Mouse (Mus musculus) hindbrain, embryonic 14.5 days (tissue): ENCODE data around the gene Aggf1. TPM values are rescaled to one million over a fixed set of nuclear protein-coding genes. Genes with fewer than 3 reads are reported as not detected.
A peak's percentile ranks its signal among the peaks of the same experiment; 100 is the strongest.

ENCODE experiments used
- ATAC-seq: fragments of 200-750 bp; cut with Nextera tagmentation; 2 replicates; pipeline ENCODE4 v1.8.0; 2017; ENCODE audit warnings: moderate number of reproducible peaks, mild to moderate bottlenecking, moderate TSS enrichment, moderate library complexity; ENCODE audit not compliant: low FRiP score
- DNase-seq: peaks from one replicate; pipeline ENCODE4 v3.0.0-alpha.2; 2015; ENCODE audit warnings: low spot score
- H3K27ac ChIP-seq: fragments of 300-500 bp; sonication (generic); 2 replicates; pipeline ENCODE4 v1.5.1; 2014; ENCODE audit warnings: mild to moderate bottlenecking, moderate library complexity
- H3K27me3 ChIP-seq: fragments of 300-500 bp; sonication (generic); 2 replicates; pipeline ENCODE4 v1.6.1; 2014; ENCODE audit warnings: mild to moderate bottlenecking, low read length, mixed read lengths; ENCODE audit not compliant: control insufficient read depth, insufficient read depth
- H3K36me3 ChIP-seq: fragments of 300-500 bp; sonication (generic); replicated peaks from 2 replicates; pipeline ENCODE4 v1.6.1; 2014; ENCODE audit not compliant: control insufficient read depth, insufficient read depth
- H3K4me1 ChIP-seq: fragments of 300-500 bp; sonication (generic); replicated peaks from 2 replicates; pipeline ENCODE4 v1.6.1; 2014; ENCODE audit warnings: antibody characterized with exemption, low read length, mixed read lengths; ENCODE audit not compliant: control insufficient read depth, insufficient read depth
- H3K4me2 ChIP-seq: fragments of 300-500 bp; sonication (generic); replicated peaks from 2 replicates; pipeline ENCODE4 v1.6.1; 2014; ENCODE audit warnings: mild to moderate bottlenecking, moderate library complexity
- H3K4me3 ChIP-seq: fragments of 300-500 bp; sonication (generic); replicated peaks from 2 replicates; pipeline ENCODE4 v1.5.1; 2014; ENCODE audit warnings: mild to moderate bottlenecking, low read length
- H3K9ac ChIP-seq: fragments of 300-500 bp; sonication (generic); 2 replicates; pipeline ENCODE4 v1.6.1; 2014
- H3K9me3 ChIP-seq: fragments of 300-500 bp; sonication (generic); 2 replicates; pipeline ENCODE4 v1.6.1; 2016; ENCODE audit warnings: low read length; ENCODE audit not compliant: control insufficient read depth
- WGBS: fragments of 180-500 bp; shearing (Covaris S2); extraction: QIAGEN DNeasy Blood & Tissue Kit; methylation state at CpG from one replicate; pipeline ENCODE4 v1.1.7; 2014; 5-methylcytosine and 5-hydroxymethylcytosine counted together
- polyA plus RNA-seq: library from polyadenylated mRNA; unstranded; fragments of >200 nt; fragmentation: Nextera tagmentation; extraction: Ambion mirVana; gene quantifications from 2 replicates; pipeline ENCODE4 v1.2.1, GENCODE M21; 2014

The Aggf1 gene
- 34.6 and 41.7 TPM in 2 replicates for polyA plus RNA-seq

DNA sequence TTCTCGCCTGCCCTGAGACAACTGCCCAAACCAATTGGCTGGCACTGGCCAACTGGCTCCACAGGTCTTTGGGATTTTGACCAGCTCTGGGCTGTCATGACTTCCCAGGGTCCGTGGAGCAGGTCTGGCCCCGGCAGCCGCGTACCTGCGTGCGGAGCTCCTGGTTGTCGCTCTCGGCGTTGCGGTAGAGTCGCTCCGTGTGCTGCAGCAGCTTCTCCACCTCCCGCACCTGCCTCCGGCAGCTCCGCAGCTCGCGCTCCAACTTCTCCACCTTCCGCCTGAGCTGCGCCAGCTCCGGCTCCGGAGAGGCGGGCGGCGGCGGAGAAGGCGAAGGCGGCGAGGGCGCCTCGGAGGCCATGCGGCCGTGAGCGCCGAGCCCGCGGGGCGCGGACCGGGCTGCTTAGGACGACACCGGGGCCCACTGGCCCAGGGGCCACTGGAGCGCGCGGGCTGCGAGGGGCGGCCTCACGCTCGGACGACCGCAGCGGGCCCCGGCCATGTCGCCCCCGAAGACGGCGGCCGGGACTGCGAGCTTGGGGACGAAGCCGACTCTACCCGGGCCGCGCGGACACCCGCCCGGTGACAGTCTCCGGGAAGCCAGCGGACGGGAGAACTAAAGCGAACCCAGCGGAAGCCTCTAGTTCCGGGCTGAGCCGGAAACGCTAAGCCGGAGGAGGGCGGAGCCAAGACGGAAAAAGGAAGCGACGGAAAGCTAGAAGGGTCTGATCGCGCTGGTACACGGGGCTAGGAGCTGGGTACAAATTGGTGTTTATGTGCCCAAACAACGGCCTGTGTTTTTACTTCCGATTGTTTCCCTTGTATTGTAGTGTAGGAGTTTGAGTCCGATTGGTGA is at the start of gene Aggf1:
TSS of gene Aggf1 (minus strand) at position 652 of the 853 bp plus-strand sequence.
- Histone ChIP-seq H3K27me3 (no peaks in the 10 kb centered on the region), H3K9ac (peak within 1 kb of the TSS; percentile 86), H3K9me3 (no peaks in the 10 kb centered on the region), H3K4me3 (peak within 1 kb of the TSS; percentile 100), H3K36me3 (peaks cover 18% of the 10 kb centered on the region), H3K4me2 (peak within 1 kb of the TSS; percentile 93), H3K4me1 (peaks cover 13% of the 10 kb centered on the region), H3K27ac (peak within 1 kb of the TSS; percentile 52)
- WGBS, result under 1% methylated on average over 82 of the region's 86 CpGs
- ATAC-seq (peak; percentile 98), DNase-seq (peak; percentile 94)

DNA sequence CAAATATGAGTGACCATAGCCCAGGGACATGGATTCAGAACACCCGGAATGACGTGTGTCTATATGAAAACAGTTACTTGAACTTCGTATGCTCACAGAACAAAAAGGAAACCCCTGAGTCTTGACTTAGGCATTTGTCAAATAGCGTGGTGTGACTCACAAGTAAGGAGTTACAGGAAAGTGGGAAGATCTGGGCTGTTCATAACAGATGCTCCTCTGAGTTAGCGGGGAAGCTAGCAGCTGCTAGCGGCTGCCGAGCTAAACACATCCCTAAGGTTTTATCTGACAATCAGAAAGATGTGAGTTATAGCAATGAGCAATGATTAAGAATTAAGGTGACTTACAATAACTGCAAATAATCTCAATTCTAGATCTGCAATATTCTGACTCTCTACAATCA is 49.8 kb upstream of the Aggf1 start:
- H3K27me3 ChIP-seq, result no peaks in the 10 kb centered on the region
- H3K9me3 ChIP-seq, result no peaks in the 10 kb centered on the region
- 80% methylated on average over 7 of the region's 7 CpGs for WGBS
- H3K4me1 ChIP-seq, result no peaks in the 10 kb centered on the region
- no peak for DNase-seq
- no peak overlapping the region for H3K9ac ChIP-seq
- no peaks in the 10 kb centered on the region for H3K36me3 ChIP-seq
- ATAC-seq, result no peak
- no peak overlapping the region for H3K27ac ChIP-seq
- no peak overlapping the region for H3K4me2 ChIP-seq
- H3K4me3 ChIP-seq, result no peak overlapping the region

DNA sequence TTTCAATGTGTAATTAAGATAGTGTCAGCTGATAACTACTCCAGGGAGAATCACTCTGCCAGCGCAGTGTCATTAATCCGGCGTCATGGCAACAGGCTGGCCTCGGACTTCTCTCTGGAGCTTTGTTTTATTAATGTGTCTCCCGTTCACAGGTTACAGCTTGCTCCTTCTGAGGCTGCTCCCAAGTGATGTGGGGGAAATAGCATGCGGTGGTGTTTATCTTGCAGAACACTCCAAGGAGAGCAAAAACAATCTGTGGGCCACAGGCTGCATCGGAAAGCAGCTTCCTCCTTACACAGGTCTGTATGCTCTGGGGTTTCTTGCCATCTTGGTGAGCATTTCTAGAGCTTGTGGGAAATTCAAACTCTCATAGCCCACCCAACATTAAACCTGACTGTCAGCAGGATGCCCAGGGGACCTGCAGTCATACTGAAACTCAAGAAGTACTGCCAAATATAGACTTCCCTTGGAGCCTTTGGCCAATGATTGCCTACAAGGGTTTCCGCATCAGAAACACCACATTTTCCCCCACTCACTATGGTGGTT is 44.1 kb upstream of the Aggf1 start:
- H3K27me3 ChIP-seq, result no peaks in the 10 kb centered on the region
- DNase-seq (peak; percentile 67), ATAC-seq (peak; percentile 90)
- H3K9ac ChIP-seq, result no peak overlapping the region
- 13% methylated on average over 8 of the region's 8 CpGs for WGBS
- H3K9me3 ChIP-seq, result no peaks in the 10 kb centered on the region
- no peaks in the 10 kb centered on the region for H3K36me3 ChIP-seq
- peak overlapping the region; percentile 83 for H3K27ac ChIP-seq
- peak overlapping the region; percentile 36 for H3K4me2 ChIP-seq
- H3K4me3 ChIP-seq, result no peak overlapping the region
- peaks cover 13% of the 10 kb centered on the region for H3K4me1 ChIP-seq

DNA sequence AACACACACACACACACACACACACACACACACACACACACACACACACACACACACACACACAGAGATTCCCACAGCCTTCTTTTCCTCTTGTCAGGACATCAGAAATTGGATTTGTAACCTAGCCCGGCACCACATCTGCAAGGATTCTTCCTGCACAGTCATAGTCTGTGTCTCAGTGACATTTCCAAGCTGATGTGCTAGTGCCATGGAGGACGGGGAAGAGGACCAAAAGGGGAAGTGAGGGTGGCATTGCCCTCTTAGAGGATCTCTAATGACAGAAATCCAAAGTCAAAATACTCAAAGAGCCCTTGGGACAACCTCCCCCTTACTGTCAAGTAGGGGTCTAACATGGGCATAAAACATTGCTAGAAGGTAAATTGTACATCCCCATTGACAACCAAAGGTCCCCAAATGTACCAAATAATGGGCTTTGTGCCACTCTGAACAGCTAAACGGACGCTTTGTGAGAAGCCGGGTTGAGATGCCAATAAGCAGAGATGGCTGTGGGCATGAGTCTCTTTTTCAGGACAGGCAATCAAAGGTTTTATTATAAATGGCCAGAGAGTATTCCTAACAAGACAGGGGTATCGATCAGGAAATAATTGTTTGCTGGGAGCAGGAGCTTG is 43.5 kb upstream of the Aggf1 start:
- Histone ChIP-seq H3K9me3 (no peaks in the 10 kb centered on the region), H3K27ac (peak overlapping the region; percentile 83), H3K4me3 (no peak overlapping the region), H3K27me3 (no peaks in the 10 kb centered on the region), H3K9ac (no peak overlapping the region), H3K36me3 (no peaks in the 10 kb centered on the region), H3K4me2 (peak overlapping the region; percentile 36), H3K4me1 (peaks cover 13% of the 10 kb centered on the region)
- WGBS, result 27% methylated on average over 6 of the region's 6 CpGs
- ATAC-seq, result peak; percentile 33; the same call in 1 of the 2 replicates
- DNase-seq, result no peak

DNA sequence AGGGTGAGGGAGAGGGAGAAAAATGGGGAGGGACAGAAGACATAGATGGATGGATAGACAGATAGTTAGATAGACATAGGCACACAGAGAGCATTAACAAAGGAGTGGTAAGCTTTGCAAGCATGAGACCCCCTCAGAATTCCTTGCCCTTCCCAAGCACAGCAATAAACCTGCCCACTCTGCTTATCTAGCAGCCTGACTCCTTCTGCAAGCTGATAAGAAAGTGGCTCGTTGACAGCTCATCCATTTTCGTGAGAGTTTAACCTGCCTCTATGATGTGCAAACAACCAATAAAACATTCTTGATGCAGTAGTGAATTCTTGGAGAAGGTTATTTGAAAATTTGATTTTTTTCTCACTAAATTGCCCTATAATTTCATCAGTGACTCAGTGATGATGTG is 37.1 kb upstream of the Aggf1 start:
- DNase-seq, result no peak
- no peaks in the 10 kb centered on the region for H3K9me3 ChIP-seq
- 56% methylated on average over 2 of the region's 2 CpGs for WGBS
- no peak overlapping the region for H3K27ac ChIP-seq
- no peak overlapping the region for H3K4me3 ChIP-seq
- no peak overlapping the region for H3K4me2 ChIP-seq
- no peak for ATAC-seq
- H3K4me1 ChIP-seq, result no peaks in the 10 kb centered on the region
- H3K27me3 ChIP-seq, result no peaks in the 10 kb centered on the region
- H3K36me3 ChIP-seq, result no peaks in the 10 kb centered on the region
- no peak overlapping the region for H3K9ac ChIP-seq

DNA sequence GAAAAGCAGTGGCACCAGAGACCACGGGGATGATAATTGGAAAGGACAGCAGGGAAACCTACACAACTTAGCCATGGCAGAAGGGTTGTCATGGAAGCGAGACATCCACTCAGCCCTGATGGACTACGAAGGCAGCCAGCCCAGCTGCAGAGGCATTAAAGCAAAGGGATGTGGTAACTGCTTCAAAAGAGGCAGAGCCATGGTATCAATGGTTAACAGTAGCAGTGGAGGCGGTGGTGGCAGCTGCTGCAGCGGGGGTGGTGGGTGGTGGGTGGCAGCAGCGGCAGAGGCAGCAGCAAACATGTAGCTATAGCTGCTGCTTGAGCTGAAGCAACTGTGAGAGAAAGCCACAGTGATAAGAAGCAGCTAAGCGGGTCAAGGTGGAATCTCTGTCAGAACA is 18.1 kb upstream of the Aggf1 start:
- H3K36me3 ChIP-seq, result no peaks in the 10 kb centered on the region
- H3K27me3 ChIP-seq, result no peaks in the 10 kb centered on the region
- H3K4me1 ChIP-seq, result no peaks in the 10 kb centered on the region
- no peak overlapping the region for H3K9ac ChIP-seq
- ATAC-seq, result no peak
- no peak for DNase-seq
- peaks cover 14% of the 10 kb centered on the region; the same call in 1 of the 2 replicates for H3K9me3 ChIP-seq
- no peak overlapping the region for H3K27ac ChIP-seq
- no peak overlapping the region for H3K4me3 ChIP-seq
- WGBS, result 75% methylated on average over 7 of the region's 7 CpGs
- H3K4me2 ChIP-seq, result no peak overlapping the region

DNA sequence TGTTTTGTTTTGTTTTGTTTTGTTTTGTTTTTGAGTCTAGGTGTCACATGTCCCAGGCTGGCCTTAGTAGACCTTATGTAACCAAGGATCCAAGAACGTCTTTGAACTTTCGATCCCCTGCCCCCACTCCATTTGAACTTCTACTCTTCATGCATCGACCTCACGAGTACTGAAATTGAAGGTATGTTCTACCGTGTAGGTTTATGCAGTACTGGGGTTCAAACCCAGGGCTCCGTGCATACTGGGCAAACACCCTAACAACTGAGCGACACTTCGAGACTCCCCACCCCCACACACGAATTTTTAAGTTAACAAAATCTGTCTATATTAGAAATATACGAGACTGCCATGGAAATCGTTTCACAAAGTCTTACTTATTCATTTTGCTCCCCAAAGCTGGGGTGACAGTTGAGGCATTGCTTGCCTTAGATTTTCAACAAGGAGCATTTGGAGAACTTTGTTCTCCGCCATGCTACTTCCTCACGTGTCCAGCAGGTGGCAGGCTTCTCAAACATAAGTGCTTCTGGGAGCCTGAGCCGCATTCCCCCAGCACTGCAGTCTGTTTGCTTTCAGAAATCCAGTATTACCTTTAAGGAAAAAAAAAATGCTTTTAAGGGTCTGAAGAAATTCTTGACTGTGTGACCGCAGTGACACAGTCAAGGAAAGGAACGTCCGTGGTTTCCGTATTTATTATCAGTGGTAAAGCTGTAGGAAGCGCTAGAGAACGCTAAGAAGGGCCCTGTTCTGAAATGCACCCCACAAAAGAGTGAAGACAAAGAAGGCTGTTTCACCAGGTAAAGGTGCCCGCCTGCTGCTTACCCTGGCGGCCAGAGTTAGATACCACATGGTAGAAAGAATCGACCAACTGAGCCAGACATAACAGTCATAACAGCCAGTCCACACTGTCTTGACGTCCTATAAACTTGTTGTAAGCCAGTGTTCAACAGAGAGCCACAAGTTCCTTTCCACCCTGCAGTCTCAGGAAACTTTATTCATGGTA is 15.0 kb upstream of the Aggf1 start:
- H3K4me3 ChIP-seq, result no peak overlapping the region
- peak overlapping the region; percentile 36; the same call in 1 of the 2 replicates for H3K4me2 ChIP-seq
- H3K9ac ChIP-seq, result 0 out of 2 replicates have a peak overlapping the region, but pooled peaks have one; percentile 10
- DNase-seq (peak; percentile 92), ATAC-seq (peak; percentile 34; the same call in 1 of the 2 replicates)
- no peaks in the 10 kb centered on the region for H3K9me3 ChIP-seq
- H3K27me3 ChIP-seq, result no peaks in the 10 kb centered on the region
- no peaks in the 10 kb centered on the region for H3K36me3 ChIP-seq
- no peak overlapping the region for H3K27ac ChIP-seq
- H3K4me1 ChIP-seq, result no peaks in the 10 kb centered on the region
- 32% methylated on average over 24 of the region's 24 CpGs for WGBS

DNA sequence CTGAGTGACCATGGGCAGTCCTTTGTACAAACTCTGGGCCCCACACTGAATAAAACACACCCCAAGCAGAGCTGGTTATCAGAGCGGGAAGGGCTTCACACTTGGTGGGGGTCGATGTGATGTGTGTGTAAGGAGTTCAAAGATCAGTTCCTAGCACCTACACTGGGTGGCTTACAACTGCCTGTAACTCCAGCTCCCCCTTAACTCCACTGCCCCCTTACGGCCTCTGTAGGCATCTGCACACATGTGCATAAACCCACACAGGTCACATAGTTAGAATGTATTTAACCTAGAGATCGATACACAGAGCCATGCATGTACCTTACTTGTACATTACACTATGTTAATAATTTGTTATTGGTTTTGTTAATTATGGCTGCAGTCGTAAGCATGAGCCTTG is 13.1 kb upstream of the Aggf1 start:
- no peaks in the 10 kb centered on the region for H3K36me3 ChIP-seq
- no peaks in the 10 kb centered on the region for H3K9me3 ChIP-seq

More for the DNA sequence above, 13.1 kb upstream of the Aggf1 start:
- ATAC-seq, result no peak
- WGBS, result 83% methylated on average over 5 of the region's 5 CpGs
- DNase-seq, result no peak
- Histone ChIP-seq H3K4me2 (no peak overlapping the region), H3K9ac (no peak overlapping the region), H3K27me3 (no peaks in the 10 kb centered on the region), H3K27ac (no peak overlapping the region), H3K4me1 (no peaks in the 10 kb centered on the region), H3K4me3 (no peak overlapping the region)
